Mouse (Mus musculus): ENCODE measurements around the gene Bnipl. TPM values are rescaled to one million over a fixed set of nuclear protein-coding genes. Genes with fewer than 3 reads are reported as not detected.
A peak's percentile ranks its signal among the peaks of the same experiment; 100 is the strongest.
"Not testable (repeated sequence)": the region's sequence is repeated elsewhere in the genome, so short reads cannot be mapped to it uniquely, and the experiment has no call there.

The Bnipl gene
- polyA plus RNA-seq, 1 experiment = 13.3 TPM

DNA sequence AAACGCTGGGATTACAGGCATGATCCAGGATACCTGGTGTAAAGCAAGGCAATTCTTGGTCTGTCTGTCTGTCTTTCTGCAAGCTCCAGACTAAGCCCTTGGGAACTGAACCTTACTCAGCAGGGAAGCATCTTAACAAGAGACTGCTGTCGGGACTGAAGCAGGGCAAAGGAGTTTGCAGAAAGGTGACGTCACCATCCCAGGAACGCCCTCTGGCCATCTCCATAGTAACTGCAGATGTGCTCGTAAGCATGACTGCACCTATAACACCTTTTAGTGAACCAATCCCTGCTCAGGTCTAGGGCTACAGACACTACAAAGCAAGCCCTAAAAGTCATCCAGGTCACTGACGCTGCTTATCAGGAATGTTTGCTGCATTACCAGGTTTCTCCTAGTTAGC lies 26.7 kb downstream of the Bnipl start:
- no peak for DNase-seq
- 37% methylated on average over 6 of the region's 6 CpGs for WGBS
- Histone ChIP-seq H3K4me3 (replicated peaks; ENCODE audit: extremely low read depth, low read depth, low read length) (no peak overlapping the region), H3K4me1 (ENCODE audit: control insufficient read depth, insufficient read depth, low read length) (0 out of 2 replicates have a peak, but pooled peaks cover 2% of the 10 kb centered on the region)
- TF ChIP-seq POLR2A (IDR thresholded peaks at IDR 0.05; ENCODE audit: borderline replicate concordance, extremely low read depth, low read depth, low read length) (no peak), CTCF (IDR thresholded peaks at IDR 0.05; ENCODE audit: insufficient read depth, low read length) (no peak)

DNA sequence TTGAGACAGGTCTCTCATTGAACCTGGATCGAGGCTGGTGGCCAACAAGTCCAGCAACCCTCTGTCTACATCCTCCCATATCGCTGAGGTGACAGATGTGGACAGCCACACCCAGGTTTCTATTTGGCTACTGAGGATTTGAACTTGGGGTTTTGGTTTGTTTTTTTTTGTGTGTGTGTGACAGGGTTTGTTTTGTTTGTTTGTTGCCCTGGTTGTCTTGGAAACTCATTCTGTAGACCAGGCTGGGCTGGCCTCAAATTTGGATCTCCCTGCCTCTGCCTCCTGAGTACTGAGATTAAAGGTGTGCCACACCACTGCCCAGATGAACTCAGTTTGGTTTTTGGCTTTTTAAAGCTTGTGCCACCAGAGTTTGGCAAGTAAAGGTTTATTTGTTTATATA lies 28.0 kb downstream of the Bnipl start:
- DNase-seq = no peak
- 88% methylated on average over 2 of the region's 2 CpGs for WGBS
- Histone ChIP-seq H3K4me1 (ENCODE audit: control insufficient read depth, insufficient read depth, low read length) (0 out of 2 replicates have a peak, but pooled peaks cover 2% of the 10 kb centered on the region), H3K4me3 (replicated peaks; ENCODE audit: extremely low read depth, low read depth, low read length) (no peak overlapping the region)
- TF ChIP-seq CTCF (IDR thresholded peaks at IDR 0.05; ENCODE audit: insufficient read depth, low read length) (no peak), POLR2A (IDR thresholded peaks at IDR 0.05; ENCODE audit: borderline replicate concordance, extremely low read depth, low read depth, low read length) (no peak)

DNA sequence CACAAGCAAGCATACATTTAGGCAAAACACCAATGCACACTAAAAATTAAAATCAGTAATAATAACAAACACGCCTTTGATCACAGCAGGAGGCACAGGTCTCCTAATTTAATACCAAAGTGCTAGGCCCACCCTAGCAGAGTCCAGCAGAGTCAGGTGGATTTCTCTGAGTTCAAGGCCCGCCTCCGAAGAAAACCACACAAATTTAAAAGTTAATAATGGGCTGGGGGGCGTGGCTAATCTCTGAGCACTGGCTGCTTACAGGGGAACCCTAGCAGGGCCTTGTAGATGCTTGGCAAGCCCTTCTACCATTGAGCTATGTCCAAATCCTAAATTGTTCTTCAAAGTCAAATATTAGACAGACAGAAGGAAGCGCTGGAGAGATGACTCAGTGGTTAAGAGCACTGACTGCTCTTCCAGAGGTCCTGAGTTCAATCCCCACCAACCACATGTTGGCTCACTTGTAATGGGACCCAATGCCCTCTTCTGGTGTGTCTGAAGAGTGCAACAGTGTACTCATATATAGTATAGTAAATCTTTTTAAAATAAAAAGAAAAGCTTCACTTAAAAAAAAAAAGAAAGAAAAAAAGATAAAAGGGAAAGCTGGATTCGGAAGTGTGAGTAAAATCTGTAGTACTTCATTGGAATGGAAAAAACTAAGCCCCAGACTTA lies 32.4 kb downstream of the Bnipl start:
- WGBS = 70% methylated on average over 6 of the region's 6 CpGs
- no peak for DNase-seq
- TF ChIP-seq CTCF (IDR thresholded peaks at IDR 0.05; ENCODE audit: insufficient read depth, low read length) (no peak), POLR2A (IDR thresholded peaks at IDR 0.05; ENCODE audit: borderline replicate concordance, extremely low read depth, low read depth, low read length) (no peak)
- H3K4me3 ChIP-seq (replicated peaks; ENCODE audit: extremely low read depth, low read depth, low read length) = no peak overlapping the region
- H3K4me1 ChIP-seq (ENCODE audit: control insufficient read depth, insufficient read depth, low read length) = no peaks in the 10 kb centered on the region

DNA sequence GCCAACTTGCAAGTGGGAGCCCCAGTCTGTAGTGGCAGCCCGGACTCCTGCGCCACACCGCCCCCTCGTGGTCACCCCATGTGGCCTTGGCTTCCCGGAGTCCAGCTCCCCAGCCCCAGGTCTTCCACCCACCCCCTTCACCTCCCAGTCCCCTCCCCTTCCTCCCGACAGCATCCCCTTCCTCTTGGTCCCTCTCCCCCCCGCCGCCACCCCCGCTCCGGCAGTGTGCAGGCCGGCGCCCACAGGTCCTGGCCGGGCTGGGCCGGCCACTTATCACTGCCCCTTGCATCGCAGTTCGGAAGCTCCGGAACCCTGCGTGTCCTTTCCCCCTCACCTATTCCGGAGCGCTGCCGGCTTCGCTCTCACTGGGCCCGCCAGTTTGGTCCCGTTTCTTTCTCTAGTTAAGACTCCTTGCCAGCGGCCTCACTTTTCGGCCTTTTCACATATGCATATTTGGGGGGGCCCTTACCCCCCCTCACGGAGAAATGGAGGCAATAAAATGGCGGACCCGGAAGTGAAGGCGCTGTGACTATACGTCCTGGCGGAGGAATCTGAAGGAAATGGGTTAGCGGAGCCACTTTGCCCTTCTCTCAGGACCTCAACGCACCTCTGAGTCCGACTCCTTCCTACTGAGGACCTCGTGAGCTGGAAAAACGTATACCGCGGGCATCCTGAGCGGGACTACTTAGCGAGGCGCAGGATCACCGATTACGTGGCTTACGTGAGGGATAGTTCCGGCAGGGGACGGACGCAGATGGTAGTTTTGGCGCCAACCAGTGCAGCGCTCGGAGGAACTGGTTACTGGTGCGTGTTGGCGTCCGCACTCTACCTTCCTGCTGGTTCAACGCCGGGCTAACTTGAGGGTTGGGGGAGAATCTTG lies 33.5 kb downstream of the Bnipl start, which contains the start of gene Gabpb2:
Gene Gabpb2 (minus strand): TSS at position 662 of the 880 bp plus-strand sequence.
- DNase-seq = peak; percentile 95
- Histone ChIP-seq H3K4me1 (ENCODE audit: control insufficient read depth, insufficient read depth, low read length) (no peaks in the 10 kb centered on the region), H3K4me3 (replicated peaks; ENCODE audit: extremely low read depth, low read depth, low read length) (peak within 1 kb of the TSS; percentile 99)
- under 1% methylated on average over 56 of the region's 56 CpGs for WGBS
- TF ChIP-seq POLR2A (IDR thresholded peaks at IDR 0.05; ENCODE audit: borderline replicate concordance, extremely low read depth, low read depth, low read length) (peak; percentile 69; the same call in 1 of the 2 replicates), CTCF (IDR thresholded peaks at IDR 0.05; ENCODE audit: insufficient read depth, low read length) (peak; percentile 64)

DNA sequence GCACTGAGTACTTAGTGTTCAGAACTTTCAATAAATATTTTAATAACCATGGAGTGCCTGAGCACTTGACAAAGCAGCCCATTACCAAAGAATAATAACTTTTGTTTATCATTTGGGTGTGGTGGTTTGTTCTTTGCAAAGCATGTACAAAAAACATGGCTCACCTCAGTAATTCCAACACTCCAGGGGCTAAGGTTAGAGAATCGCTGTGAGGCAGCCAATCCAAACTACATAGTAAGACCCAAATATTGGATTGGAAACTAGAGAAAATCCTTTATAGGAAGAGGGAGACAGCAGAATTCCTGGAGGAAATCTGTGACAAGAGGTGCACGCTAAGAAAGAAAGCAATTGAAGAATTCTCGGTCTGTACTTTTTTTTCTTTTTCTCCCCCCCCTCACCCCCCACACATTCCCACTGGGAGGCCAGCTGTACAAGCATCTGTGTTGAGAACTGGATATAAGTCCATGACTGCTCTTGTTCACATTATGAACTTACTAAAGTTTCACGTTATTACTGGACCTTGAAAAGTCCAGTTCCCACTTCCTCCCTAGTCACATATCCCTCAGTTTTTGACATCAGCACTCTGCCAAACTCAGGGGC lies 34.2 kb downstream of the Bnipl start:
- H3K4me1 ChIP-seq (ENCODE audit: control insufficient read depth, insufficient read depth, low read length) = no peaks in the 10 kb centered on the region
- no peak for DNase-seq
- TF ChIP-seq CTCF (IDR thresholded peaks at IDR 0.05; ENCODE audit: insufficient read depth, low read length) (no peak), POLR2A (IDR thresholded peaks at IDR 0.05; ENCODE audit: borderline replicate concordance, extremely low read depth, low read depth, low read length) (no peak)
- H3K4me3 ChIP-seq (replicated peaks; ENCODE audit: extremely low read depth, low read depth, low read length) = peak overlapping the region; percentile 99
- 6% methylated on average over 4 of the region's 4 CpGs for WGBS

DNA sequence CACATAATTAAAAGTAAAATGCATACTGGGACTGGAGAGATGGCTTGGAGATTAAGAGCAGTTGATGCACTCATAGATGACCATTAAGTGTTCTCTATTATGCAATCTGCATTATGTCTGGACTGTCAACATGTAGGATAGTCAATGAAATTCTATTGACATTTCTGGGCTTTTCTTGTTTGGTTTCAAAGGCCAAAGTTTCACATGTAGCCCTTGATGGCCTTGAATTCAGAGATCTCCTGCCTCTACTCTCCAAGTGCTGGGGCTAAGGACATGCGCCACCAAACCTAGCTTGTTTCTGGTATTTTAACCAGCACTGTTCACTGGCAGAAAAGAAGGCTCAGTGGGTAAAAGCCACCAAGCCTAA lies 37.4 kb downstream of the Bnipl start:
- WGBS = 100% methylated on average over 1 of the region's 1 CpGs
- DNase-seq = no peak
- H3K4me3 ChIP-seq (replicated peaks; ENCODE audit: extremely low read depth, low read depth, low read length) = no peak overlapping the region
- H3K4me1 ChIP-seq (ENCODE audit: control insufficient read depth, insufficient read depth, low read length) = no peaks in the 10 kb centered on the region
- TF ChIP-seq CTCF (IDR thresholded peaks at IDR 0.05; ENCODE audit: insufficient read depth, low read length) (no peak), POLR2A (IDR thresholded peaks at IDR 0.05; ENCODE audit: borderline replicate concordance, extremely low read depth, low read depth, low read length) (no peak)

DNA sequence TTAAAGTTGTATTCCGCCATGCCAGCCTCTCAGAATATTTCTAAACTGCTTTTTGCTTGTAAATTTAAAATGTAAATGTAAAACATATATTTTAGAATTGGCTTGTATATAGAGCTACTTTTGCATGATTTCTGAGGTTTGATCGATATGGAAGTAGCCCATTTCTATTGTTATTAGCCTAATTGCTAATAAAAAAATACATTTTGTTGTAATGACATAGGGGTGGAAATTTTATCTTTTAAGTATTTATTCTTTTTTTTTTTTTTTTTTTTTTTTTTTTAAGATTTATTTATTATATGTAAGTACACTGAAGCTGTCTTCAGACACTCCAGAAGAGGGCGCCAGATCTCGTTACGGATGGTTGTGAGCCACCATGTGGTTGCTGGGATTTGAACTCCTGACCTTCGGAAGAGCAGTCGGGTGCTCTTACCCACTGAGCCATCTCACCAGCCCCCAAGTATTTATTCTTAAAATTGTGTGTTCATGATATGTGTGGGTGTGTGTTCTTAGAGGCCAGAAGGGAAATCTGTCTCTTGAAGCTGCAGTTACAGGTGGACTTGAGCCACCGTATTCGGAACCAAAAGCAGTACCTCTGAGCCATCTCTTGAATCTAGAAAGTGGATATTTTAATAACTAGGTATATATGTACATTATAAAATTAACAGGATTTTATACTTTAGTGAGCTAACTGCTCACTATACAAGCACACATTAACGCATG lies 37.9 kb downstream of the Bnipl start:
- H3K4me3 ChIP-seq (replicated peaks; ENCODE audit: extremely low read depth, low read depth, low read length); H3K4me1 ChIP-seq (ENCODE audit: control insufficient read depth, insufficient read depth, low read length); DNase-seq: not testable (repeated sequence)
- WGBS = 93% methylated on average over 7 of the region's 10 CpGs

DNA sequence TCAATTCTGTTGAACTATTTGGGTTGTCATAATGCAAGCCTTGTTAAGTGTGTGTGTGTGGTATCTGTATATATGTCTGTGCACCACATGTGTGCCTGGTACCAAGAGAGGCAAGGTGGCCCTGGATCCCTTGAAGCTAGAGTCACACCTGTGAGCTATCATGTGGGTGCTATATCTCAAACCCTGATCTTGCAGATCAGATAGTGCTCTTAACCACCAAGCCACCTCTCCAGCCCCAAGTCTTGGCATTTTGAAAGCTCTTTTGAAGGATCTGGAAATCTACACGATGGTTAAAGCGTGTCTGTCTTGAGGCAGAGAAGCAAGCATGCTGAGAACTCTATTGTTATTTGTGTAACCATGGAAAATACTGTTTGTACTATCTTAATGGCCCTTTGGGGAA lies 40.4 kb downstream of the Bnipl start:
- 57% methylated on average over 2 of the region's 2 CpGs for WGBS
- TF ChIP-seq POLR2A (IDR thresholded peaks at IDR 0.05; ENCODE audit: borderline replicate concordance, extremely low read depth, low read depth, low read length) = no peak
- TF ChIP-seq CTCF (IDR thresholded peaks at IDR 0.05; ENCODE audit: insufficient read depth, low read length) = no peak
- no peak for DNase-seq
- Histone ChIP-seq H3K4me1 (ENCODE audit: control insufficient read depth, insufficient read depth, low read length) (no peaks in the 10 kb centered on the region), H3K4me3 (replicated peaks; ENCODE audit: extremely low read depth, low read depth, low read length) (no peak overlapping the region)

DNA sequence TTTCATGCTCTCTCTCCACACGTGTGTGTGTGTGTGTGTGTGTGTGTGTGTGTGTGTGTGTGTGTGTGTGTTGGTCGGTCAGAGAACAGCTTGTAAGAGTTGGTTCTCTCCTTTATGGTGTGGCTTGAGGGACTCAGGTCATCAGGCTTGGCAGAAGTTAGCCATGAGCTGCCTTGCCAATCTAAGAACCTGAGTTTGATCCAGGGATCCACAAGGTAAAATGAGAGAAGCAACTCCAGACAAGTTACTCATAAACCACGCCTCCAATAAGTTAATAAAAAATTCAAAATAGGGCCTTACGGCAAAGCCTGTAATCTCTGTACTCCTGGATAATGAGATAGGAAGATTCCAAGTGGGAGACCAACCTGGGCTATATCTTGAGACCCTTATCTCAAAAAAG lies 42.7 kb downstream of the Bnipl start:
- no peak for DNase-seq
- TF ChIP-seq POLR2A (IDR thresholded peaks at IDR 0.05; ENCODE audit: borderline replicate concordance, extremely low read depth, low read depth, low read length) (no peak), CTCF (IDR thresholded peaks at IDR 0.05; ENCODE audit: insufficient read depth, low read length) (no peak)
- 88% methylated on average over 4 of the region's 4 CpGs for WGBS
- Histone ChIP-seq H3K4me1 (ENCODE audit: control insufficient read depth, insufficient read depth, low read length) (no peaks in the 10 kb centered on the region), H3K4me3 (replicated peaks; ENCODE audit: extremely low read depth, low read depth, low read length) (no peak overlapping the region)

Data from lung, adult 2 months (tissue).